23 mouse cellular contexts compared by ENCODE assay signal in the genomic region with DNA sequence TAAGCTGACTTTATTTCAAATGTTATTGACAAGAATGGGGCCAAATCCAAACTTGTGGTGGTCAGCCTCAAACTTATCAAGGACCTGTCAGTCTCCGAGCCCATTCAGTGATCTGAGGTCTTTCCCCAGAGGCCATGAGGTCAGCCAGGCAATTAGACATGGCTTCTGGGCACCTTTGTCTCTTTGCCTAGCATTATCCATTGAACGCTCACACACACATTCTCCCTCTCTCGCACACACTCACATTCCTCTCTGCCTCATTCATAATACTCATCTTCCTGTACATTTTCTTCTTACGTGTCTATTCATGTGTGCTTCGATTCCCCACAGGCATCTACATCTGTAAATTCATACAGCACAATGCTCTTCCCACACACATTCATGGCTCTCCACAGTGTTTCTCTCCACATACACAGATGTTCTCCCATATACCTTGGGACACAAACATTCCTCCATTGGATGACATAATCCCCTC. TPM values are rescaled to one million over a fixed set of nuclear protein-coding genes. Genes with fewer than 3 reads are reported as not detected.
DNase-seq lines count a peak whose midpoint lies in the region; ATAC-seq and TF ChIP-seq lines count a peak whose summit lies in the region.
"Had no signal": no experiment of that assay in that cellular context is flagged by ENCODE, and none has a peak within 500 bp of the region (broad histone marks: within the 10 kb centered on the region; RNA-seq: fewer than 3 reads in every experiment).

No protein-coding gene starts in this region.

- H3K4me1 ChIP-seq in hindbrain, embryonic 11.5 days (replicated peaks; ENCODE audit: control insufficient read depth, insufficient read depth, low read length): peaks cover 9% of the 10 kb centered on the region; the same call in 1 of the 2 replicates
- H3K4me1 ChIP-seq in hindbrain, postnatal 0 days (ENCODE audit: insufficient read depth, low read length): peaks cover 5% of the 10 kb centered on the region; the same call in 1 of the 2 replicates
- peaks cover 6% of the 10 kb centered on the region for H3K4me1 ChIP-seq in neural tube, embryonic 11.5 days (ENCODE audit: control insufficient read depth, insufficient read depth, low read length)
- H3K4me1 ChIP-seq in liver, embryonic 12.5 days: 0 out of 2 replicates have a peak, but pooled peaks cover 5% of the 10 kb centered on the region
- H3K4me1 ChIP-seq: liver, embryonic 15.5 days had no signal

- H3K4me2 ChIP-seq in hindbrain, embryonic 11.5 days (replicated peaks; ENCODE audit: low read depth, low read length): no peak overlapping the region
- no peak overlapping the region for H3K4me2 ChIP-seq in hindbrain, postnatal 0 days (ENCODE audit: low read depth, low read length)
- H3K4me2 ChIP-seq in neural tube, embryonic 11.5 days (ENCODE audit: low read depth): no peak overlapping the region
- H3K4me2 ChIP-seq in liver, embryonic 12.5 days: no peak overlapping the region
- H3K4me2 ChIP-seq: heart, embryonic 11.5 days; hindbrain, embryonic 13.5 days; limb, embryonic 15.5 days; liver, embryonic 15.5 days; lung, embryonic 15.5 days had no signal

- no peak overlapping the region for H3K27ac ChIP-seq in hindbrain, embryonic 11.5 days (ENCODE audit: low read depth, low read length)
- H3K27ac ChIP-seq in hindbrain, postnatal 0 days: no peak overlapping the region
- H3K27ac ChIP-seq in neural tube, embryonic 11.5 days (ENCODE audit: low read depth, low read length): no peak overlapping the region
- no peak overlapping the region for H3K27ac ChIP-seq in liver, embryonic 12.5 days
- H3K27ac ChIP-seq: hindbrain, embryonic 13.5 days; limb, embryonic 15.5 days; liver, embryonic 15.5 days; lung, embryonic 15.5 days had no signal

- WGBS in hindbrain, embryonic 11.5 days: 16% methylated on average over 5 of the region's 5 CpGs
- WGBS in hindbrain, postnatal 0 days: 29% methylated on average over 5 of the region's 5 CpGs
- WGBS in neural tube, embryonic 11.5 days: 22% methylated on average over 5 of the region's 5 CpGs
- 64% methylated on average over 5 of the region's 5 CpGs for WGBS in liver, embryonic 12.5 days (ENCODE audit: insufficient replicate concordance)

- H3K9me3 ChIP-seq in hindbrain, embryonic 11.5 days (ENCODE audit: control insufficient read depth, low read length): no peaks in the 10 kb centered on the region
- no peaks in the 10 kb centered on the region for H3K9me3 ChIP-seq in hindbrain, postnatal 0 days (ENCODE audit: low read length)
- H3K9me3 ChIP-seq in neural tube, embryonic 11.5 days (ENCODE audit: control insufficient read depth, low read length): no peaks in the 10 kb centered on the region
- H3K9me3 ChIP-seq in liver, embryonic 12.5 days (replicated peaks): no peaks in the 10 kb centered on the region
- H3K9me3 ChIP-seq: hindbrain, embryonic 13.5 days; limb, embryonic 15.5 days; liver, embryonic 15.5 days; lung, embryonic 15.5 days; megakaryocyte, embryonic 14.5 days had no signal

- H3K36me3 ChIP-seq in hindbrain, embryonic 11.5 days (ENCODE audit: control insufficient read depth, insufficient read depth, low read length): no peaks in the 10 kb centered on the region
- no peaks in the 10 kb centered on the region for H3K36me3 ChIP-seq in hindbrain, postnatal 0 days (ENCODE audit: insufficient read depth, low read length)
- no peaks in the 10 kb centered on the region for H3K36me3 ChIP-seq in neural tube, embryonic 11.5 days (ENCODE audit: control insufficient read depth, insufficient read depth, low read length)
- no peaks in the 10 kb centered on the region for H3K36me3 ChIP-seq in liver, embryonic 12.5 days
- H3K36me3 ChIP-seq: hindbrain, embryonic 13.5 days; limb, embryonic 15.5 days; liver, embryonic 15.5 days; lung, embryonic 15.5 days had no signal

- no peaks in the 10 kb centered on the region for H3K27me3 ChIP-seq in hindbrain, embryonic 11.5 days (ENCODE audit: control insufficient read depth, insufficient read depth, low read length)
- no peaks in the 10 kb centered on the region for H3K27me3 ChIP-seq in hindbrain, postnatal 0 days (ENCODE audit: insufficient read depth, low read length)
- no peaks in the 10 kb centered on the region for H3K27me3 ChIP-seq in neural tube, embryonic 11.5 days (ENCODE audit: control insufficient read depth, insufficient read depth, low read length)
- H3K27me3 ChIP-seq in liver, embryonic 12.5 days (replicated peaks): peaks cover 67% of the 10 kb centered on the region

- DNase-seq in hindbrain, embryonic 11.5 days (ENCODE audit: low spot score): peak; percentile 72
- DNase-seq in hindbrain, postnatal 0 days (ENCODE audit: low spot score): no peak
- peak; percentile 81 for DNase-seq in Muller cell, postnatal 12 days (ENCODE audit: inconsistent ontology term)
- DNase-seq in embryo, embryonic 9.5 days (ENCODE audit: extremely low spot score): peak; percentile 78
- peak; percentile 60 for DNase-seq in neural tube, embryonic 11.5 days (ENCODE audit: low spot score)
- DNase-seq in layer of hippocampus, postnatal 25 days (ENCODE audit: extremely low spot score in 1 of 2, low spot score in 1 of 2): no peak
- DNase-seq: adrenal gland, postnatal 36 days; cerebellum, adult 9-11 months; forebrain, postnatal 0 days; gastrocnemius, postnatal 14 days; heart, adult 11 months; kidney, adult 2 months; kidney, postnatal 10 days; lung, postnatal 36 days had no signal

- H3K4me3 ChIP-seq in hindbrain, embryonic 11.5 days (ENCODE audit: low read depth, low read length): no peak overlapping the region
- no peak overlapping the region for H3K4me3 ChIP-seq in hindbrain, postnatal 0 days (ENCODE audit: low read length)
- H3K4me3 ChIP-seq in neural tube, embryonic 11.5 days (ENCODE audit: low read depth, low read length): no peak overlapping the region
- H3K4me3 ChIP-seq in liver, embryonic 12.5 days: no peak overlapping the region
- H3K4me3 ChIP-seq: hindbrain, embryonic 13.5 days; limb, embryonic 15.5 days; liver, embryonic 15.5 days; lung, embryonic 15.5 days; megakaryocyte, embryonic 14.5 days had no signal

- no peak for ATAC-seq in hindbrain, embryonic 11.5 days (ENCODE audit: low FRiP score)
- ATAC-seq in hindbrain, postnatal 0 days: no peak
- ATAC-seq in neural tube, embryonic 11.5 days (ENCODE audit: insufficient read depth, low FRiP score, low TSS enrichment): no peak
- ATAC-seq in liver, embryonic 12.5 days: no peak
- ATAC-seq: CD4-positive, CD25-positive, alpha-beta regulatory T cell, adult 4 months; forebrain, postnatal 0 days; inflammation-experienced regulatory T-cells, adult 6 months had no signal

- TF ChIP-seq CTCF in hindbrain, postnatal 0 days (IDR thresholded peaks at IDR 0.05; ENCODE audit: low read depth): no peak

- H3K9ac ChIP-seq in hindbrain, embryonic 11.5 days (ENCODE audit: low read depth, low read length): no peak overlapping the region
- H3K9ac ChIP-seq in hindbrain, postnatal 0 days (replicated peaks; ENCODE audit: low read length): no peak overlapping the region
- H3K9ac ChIP-seq in neural tube, embryonic 11.5 days (ENCODE audit: low read length): no peak overlapping the region
- H3K9ac ChIP-seq in liver, embryonic 12.5 days: no peak overlapping the region
- H3K9ac ChIP-seq: forebrain, postnatal 0 days; hindbrain, embryonic 13.5 days; limb, embryonic 15.5 days; liver, embryonic 15.5 days; lung, embryonic 15.5 days had no signal

RNA-seq across cellular contexts. Expression of gene Greb1, which starts 3.3 kb away (rescaled TPM):
- 8.8 and 11.2 TPM in 2 replicates for polyA plus RNA-seq in hindbrain, embryonic 11.5 days (2014; fragmentation: Nextera tagmentation; extraction: Ambion mirVana)
- 0.86 and 2.1 TPM in 2 replicates for total RNA-seq in hindbrain, postnatal 0 days (2014; rRNA removed)
- polyA plus RNA-seq in hindbrain, postnatal 0 days (2015; fragmentation: Nextera tagmentation; extraction: Ambion mirVana): 0.32 and 0.33 TPM in 2 replicates
- 6.6 and 10.0 TPM in 2 replicates for polyA plus RNA-seq in neural tube, embryonic 11.5 days (2014; fragmentation: Nextera tagmentation; extraction: Ambion mirVana)
- under 1 TPM; 0.85 to 0.91 TPM for total RNA-seq in layer of hippocampus, postnatal 25 days (2021)
- polyA plus RNA-seq in liver, embryonic 12.5 days (2016; fragmentation: Nextera tagmentation; extraction: Ambion mirVana): 1.7 and 1.9 TPM in 2 replicates

RNA-seq across cellular contexts. Expression of gene E2f6, which starts 6.8 kb away (rescaled TPM):
- polyA plus RNA-seq in hindbrain, embryonic 11.5 days (2014; fragmentation: Nextera tagmentation; extraction: Ambion mirVana): 75.3 and 76.5 TPM in 2 replicates
- 21.2 and 27.5 TPM in 2 replicates for total RNA-seq in hindbrain, postnatal 0 days (2014; rRNA removed)
- polyA plus RNA-seq in hindbrain, postnatal 0 days (2015; fragmentation: Nextera tagmentation; extraction: Ambion mirVana): 20.0 and 21.3 TPM in 2 replicates
- polyA plus RNA-seq in neural tube, embryonic 11.5 days (2014; fragmentation: Nextera tagmentation; extraction: Ambion mirVana): 71.8 and 73.9 TPM in 2 replicates
- 10 to 100 TPM; 29.7 TPM for total RNA-seq in layer of hippocampus, postnatal 25 days (2021)
- polyA plus RNA-seq in liver, embryonic 12.5 days (2016; fragmentation: Nextera tagmentation; extraction: Ambion mirVana): 39.8 TPM in 2 replicates

Comparison
In these comparisons a context has a peak if more than half of its experiments do, and no peak if none do; other contexts are left out.
1. DNase-seq: peak in hindbrain, embryonic 11.5 days (single experiment), Muller cell, postnatal 12 days (single experiment), embryo, embryonic 9.5 days (single experiment) and neural tube, embryonic 11.5 days (single experiment); none in hindbrain, postnatal 0 days (single experiment) and layer of hippocampus, postnatal 25 days (0 of 2).